Mouse (Mus musculus) E14TG2a.4 (cell line): ENCODE measurements around the gene Zfand5.

ENCODE experiments used
- CTCF ChIP-seq: conservative IDR thresholded peaks from 2 replicates; pipeline ENCODE4 v1.5.1; 2014; ENCODE audit warnings: low read length
- POU5F1 ChIP-seq: IDR thresholded peaks from 2 replicates; pipeline ENCODE4 v1.6.1; 2014; ENCODE audit warnings: low read length, borderline replicate concordance

DNA sequence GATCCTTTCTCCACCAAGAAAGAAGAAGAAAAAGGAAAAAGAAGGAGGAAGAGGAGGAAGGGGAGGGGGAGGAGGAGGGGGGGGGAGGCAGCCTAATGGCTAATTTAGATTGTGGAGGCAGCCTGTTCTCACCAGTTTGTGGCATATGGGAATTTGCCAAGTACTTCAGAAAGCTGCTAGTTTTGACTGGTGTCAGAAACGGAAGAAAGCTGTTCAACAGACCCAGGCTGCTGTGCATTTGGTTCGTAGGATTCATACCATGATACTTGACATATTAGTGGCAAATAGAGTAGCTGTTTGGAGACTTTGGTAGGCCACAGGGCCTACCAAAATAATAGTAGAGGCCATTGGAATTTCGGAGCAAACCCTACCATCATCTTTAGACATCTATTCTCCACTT is 53.3 kb downstream of the Zfand5 start:
- TF ChIP-seq CTCF, result no peak
- no peak for TF ChIP-seq POU5F1
